Mouse (Mus musculus) heart, postnatal 4 days (tissue): Measurements from ENCODE around the gene Adamts7. TPM values are rescaled to one million over a fixed set of nuclear protein-coding genes. Genes with fewer than 3 reads are reported as not detected.

Experiments used
- DNase-seq: peaks from one replicate; pipeline ENCODE4 v3.0.0; 2021
- total RNA-seq, 2 experiments: library from RNA; stranded (reverse); gene quantifications; 2 replicates each; pipeline ENCODE4 v1.2.3; 2021

Adamts7 gene
- total RNA-seq, 2 experiments from 2014 or later, result 17.5 to 17.6 TPM

DNA sequence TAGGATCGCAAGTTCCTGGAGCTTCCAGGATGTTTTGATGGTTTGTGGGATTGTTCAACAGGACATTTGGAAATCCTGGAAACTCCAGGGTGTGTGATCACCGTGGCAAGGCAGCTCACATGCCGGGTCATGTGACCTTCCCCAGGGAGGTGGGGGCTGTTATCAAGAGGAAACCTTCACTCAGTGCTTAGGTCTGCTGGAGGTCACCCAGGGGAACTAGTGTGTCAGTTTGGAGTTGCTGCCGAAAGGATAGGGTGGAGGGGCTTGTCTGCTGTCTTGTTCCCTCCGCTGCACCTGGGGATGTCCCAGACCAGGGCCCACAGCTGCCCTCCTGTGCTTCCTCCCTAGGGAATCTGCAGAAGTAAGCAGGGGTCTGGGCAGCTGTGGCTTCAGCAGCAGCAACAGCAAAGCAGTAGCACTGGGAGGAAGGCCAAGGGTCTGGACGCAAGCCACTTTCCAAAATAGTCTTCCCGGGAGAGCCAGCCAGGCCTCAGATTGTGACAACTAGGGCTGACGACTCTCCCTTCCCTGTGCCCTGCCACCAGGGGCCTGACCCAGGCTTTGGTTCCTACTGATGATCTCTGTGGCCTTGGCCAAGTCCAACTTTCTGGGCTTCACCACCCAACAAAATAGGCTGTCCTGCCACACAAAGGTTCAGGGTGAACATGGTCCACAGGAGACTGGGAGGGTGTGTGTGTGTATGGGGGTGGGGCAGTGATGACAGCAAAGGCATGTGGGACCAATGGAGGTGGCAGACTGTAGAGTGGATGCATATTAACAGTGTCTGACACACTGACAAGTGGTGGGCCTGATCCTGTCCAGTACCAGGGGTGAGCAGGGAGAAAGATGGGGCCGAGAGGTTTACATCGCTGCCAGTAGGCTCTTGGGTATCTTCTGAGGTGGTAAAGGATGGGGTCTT is 35.9 kb downstream of the Adamts7 start:
- DNase-seq, result peak; percentile 90

- no peak for DNase-seq
These were observed 36.7 kb downstream of the Adamts7 start for GRCm38 (mm10) chr9:90199611-90200010.

GRCm38 (mm10) chr9:90200501-90200900 is 37.6 kb downstream of the Adamts7 start:
- no peak for DNase-seq

GRCm38 (mm10) chr9:90201096-90201495 is 38.2 kb downstream of the Adamts7 start:
- DNase-seq, result no peak

GRCm38 (mm10) chr9:90201541-90201940 is 38.7 kb downstream of the Adamts7 start:
- no peak for DNase-seq

GRCm38 (mm10) chr9:90203233-90203632 is 40.4 kb downstream of the Adamts7 start:
- no peak for DNase-seq

DNA sequence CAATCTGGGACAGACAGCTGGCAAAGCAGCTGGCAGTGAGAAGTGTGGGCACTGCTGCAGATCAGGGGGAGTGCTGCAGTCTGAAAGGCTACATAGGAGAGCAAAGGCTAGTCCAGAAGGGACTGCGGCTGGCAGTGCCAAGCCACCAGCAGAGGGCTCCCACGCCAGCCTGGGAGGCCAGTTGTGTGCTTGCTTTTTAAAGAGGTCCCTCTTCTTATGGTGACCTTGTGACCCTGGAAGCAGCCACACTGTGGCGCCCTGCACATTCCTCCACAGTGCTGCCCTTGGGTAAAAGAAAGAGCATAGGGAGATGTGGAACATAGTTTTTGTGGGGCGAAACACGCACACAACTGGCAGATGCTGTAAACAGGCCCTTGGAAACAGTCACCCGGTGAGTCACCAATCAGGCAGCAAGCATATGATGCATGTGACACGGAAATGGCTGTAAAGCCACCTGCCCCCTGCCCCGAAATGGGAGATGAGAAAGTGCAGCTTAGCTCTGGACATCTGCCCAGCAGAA is 41.6 kb downstream of the Adamts7 start:
- DNase-seq, result no peak

DNA sequence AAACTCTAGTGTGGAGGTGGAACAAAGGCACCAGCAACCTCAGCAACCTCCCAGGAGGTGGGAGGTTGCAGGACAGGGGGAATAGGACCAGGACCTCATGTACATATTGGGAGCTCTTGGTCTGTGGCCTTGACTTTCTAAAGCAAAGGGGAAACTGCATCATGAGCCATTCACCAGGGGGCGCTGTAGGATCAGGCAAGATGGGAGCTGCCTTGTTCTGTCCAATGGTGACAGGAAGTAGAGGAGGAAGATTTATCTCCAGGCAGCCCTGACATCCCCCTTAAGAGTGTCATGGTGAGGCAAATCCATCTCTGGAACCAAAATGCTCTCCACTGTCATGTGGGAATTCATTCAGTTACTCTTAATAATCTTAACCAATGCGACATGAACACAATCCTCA is 43.6 kb downstream of the Adamts7 start:
- peak; percentile 93 for DNase-seq

GRCm38 (mm10) chr9:90207808-90208207 is 44.9 kb downstream of the Adamts7 start:
- DNase-seq, result no peak

GRCm38 (mm10) chr9:90208655-90209054 is 45.8 kb downstream of the Adamts7 start:
- no peak for DNase-seq

DNA sequence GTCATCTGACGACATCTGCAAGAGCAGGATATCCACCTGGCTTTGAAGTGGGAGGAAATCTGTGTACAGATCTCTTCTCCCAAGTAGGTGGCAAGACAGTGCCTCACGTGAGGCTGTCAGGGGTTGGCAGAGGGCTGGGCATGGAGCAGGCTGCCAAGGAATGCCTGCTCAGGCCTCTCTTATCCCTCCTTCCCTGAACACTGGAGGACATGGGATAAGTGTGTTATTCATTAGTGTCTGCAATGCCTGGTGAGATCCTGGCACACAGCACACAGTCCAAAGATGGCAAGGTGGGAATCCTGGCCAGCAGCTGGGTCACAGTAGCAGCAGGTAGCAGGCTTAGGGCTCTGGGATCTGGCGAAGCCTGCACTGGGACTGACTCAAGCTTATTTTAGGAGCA is 50.3 kb downstream of the Adamts7 start:
- no peak for DNase-seq

DNA sequence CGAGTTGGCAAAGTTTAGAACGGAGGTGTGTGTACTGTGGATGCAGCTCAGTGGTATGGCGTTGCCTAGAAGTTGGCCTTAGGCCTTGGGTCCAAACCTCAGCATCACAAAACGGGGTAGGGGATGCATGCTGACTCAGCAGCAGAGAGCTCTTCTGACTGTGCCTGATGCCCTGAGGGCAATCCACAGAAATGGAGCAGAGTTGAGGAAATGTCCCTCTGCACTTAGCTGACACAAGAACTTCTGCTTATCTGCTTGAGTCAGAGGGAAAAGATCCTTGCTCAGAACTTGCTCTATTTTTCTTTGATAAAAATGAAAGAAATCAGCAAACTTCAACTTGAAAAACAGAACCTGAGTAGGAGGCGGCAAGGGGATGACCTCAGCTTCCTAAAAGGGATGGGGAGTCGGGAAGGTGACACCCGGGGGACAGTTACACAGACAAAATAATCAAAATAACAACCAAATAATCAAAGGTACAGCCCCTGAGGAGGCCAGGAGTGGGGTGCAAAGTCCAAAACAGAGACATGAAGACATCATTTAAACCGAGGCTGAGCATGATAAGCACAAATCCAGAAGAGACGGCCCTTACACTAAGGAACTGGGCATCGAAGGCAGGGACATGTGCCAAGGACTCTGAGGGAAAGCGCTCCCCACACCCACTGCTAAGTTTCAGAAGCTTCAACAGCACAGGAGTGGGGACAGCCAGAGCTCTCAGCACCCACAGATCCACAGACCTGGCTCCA is 53.6 kb downstream of the Adamts7 start:
- no peak for DNase-seq

GRCm38 (mm10) chr9:90217501-90217900 is 54.6 kb downstream of the Adamts7 start:
- DNase-seq, result no peak

- no peak for DNase-seq
These were observed 59.4 kb downstream of the Adamts7 start for GRCm38 (mm10) chr9:90222275-90222674.

DNA sequence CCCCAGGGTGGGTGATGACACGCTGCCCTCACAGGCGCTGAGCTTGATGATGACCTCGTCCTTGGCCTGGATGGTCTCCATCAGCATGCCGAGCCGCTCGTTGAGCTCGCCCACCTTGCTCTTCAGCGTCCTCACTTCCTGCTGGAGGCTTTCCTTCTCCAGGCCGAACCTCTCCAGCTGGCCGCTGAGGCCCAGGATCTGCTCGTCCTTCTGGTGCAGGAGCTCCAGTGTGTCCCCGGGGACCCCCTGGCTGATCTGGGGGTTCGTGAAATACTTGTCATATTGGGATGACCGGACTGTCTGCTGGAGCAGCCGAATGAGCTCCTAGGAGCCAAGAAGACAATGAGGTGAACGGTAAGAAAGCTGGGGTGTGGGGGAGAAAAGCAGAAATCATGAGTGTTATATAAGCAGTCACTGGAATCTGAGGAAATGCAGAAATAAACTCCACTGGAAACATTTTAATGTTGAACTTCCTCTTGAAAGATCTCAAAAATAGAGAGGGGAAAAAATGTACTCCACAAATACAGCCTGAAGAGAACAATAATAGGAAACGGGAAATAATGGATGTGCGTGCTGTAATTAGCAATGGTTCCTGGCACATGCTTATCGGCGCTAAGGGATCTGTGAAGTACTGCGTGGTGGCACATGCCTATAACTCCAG is 63.3 kb downstream of the Adamts7 start:
- peak; percentile 50 for DNase-seq

DNA sequence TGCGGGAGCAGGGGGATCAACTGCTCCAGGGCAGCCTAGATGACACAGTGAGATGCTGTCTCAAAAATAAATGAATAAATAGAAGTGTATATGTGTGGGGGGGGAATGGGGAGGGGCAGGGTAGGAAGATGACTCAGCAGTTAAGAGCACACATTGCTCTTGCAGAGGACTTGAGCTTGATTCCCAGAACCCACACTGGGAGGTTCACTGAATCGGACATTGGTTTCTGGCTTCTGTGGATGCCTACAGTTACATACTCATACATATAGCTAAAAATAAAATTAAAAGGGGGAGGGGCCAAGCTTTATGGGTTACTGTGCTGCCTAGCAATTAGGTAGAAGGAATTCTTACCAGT is 63.9 kb downstream of the Adamts7 start:
- DNase-seq, result no peak

GRCm38 (mm10) chr9:90227171-90227570 is 64.3 kb downstream of the Adamts7 start:
- peak; percentile 38 for DNase-seq

- DNase-seq, result no peak
These were observed 70.2 kb downstream of the Adamts7 start for GRCm38 (mm10) chr9:90232781-90233690.

DNA sequence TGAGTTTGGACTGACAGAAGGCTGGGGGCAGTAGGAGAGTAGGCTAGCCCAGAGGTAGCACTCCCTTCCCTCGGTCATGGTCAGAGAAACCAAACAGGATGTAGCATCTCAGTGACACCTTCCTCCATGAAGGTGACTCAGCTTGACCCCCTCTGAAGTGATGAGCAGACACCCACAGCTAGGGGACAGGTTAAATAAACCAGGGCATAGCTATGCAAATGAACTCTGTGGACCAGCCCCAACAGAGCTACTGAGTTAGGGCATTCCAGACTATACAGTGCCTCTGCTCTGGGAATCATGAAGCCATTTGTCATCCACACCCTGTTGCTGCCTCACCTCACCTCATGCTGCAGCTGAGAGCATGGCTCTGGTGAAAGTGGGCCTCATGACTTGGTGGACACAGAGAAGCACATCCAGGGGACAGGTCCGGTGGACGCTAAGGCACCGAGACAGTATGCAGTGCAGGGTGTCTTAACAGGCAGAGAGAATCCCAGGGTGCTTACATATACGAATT is 71.1 kb downstream of the Adamts7 start:
- no peak for DNase-seq

- no peak for DNase-seq
These were observed 71.9 kb downstream of the Adamts7 start for GRCm38 (mm10) chr9:90234786-90235185.

GRCm38 (mm10) chr9:90235258-90235882 is 72.5 kb downstream of the Adamts7 start:
- DNase-seq, result no peak
